In genomic region chr17:29211836-29212235, GRCm38 (mm10) we compare ENCODE assay signal across 23 mouse cellular contexts. TPM values are rescaled to one million over a fixed set of nuclear protein-coding genes. Genes with fewer than 3 reads are reported as not detected.
DNase-seq lines count a peak whose midpoint lies in the region; ATAC-seq and TF ChIP-seq lines count a peak whose summit lies in the region.
"Had no signal": no experiment of that assay in that cellular context is flagged by ENCODE, and none has a peak within 500 bp of the region (broad histone marks: within the 10 kb centered on the region; RNA-seq: fewer than 3 reads in every experiment).

No protein-coding gene starts in this region.

- 36% methylated on average over 7 of the region's 7 CpGs for WGBS in heart, embryonic 12.5 days
- WGBS in hindbrain, embryonic 10.5 days: 51% methylated on average over 7 of the region's 7 CpGs
- WGBS in hindbrain, embryonic 14.5 days: 48% methylated on average over 7 of the region's 7 CpGs
- 42% methylated on average over 7 of the region's 7 CpGs for WGBS in intestine, postnatal 0 days

- TF ChIP-seq POLR2A in ES-Bruce4 (IDR thresholded peaks at IDR 0.05; ENCODE audit: insufficient read depth, low read length): no peak

- peak overlapping the region; percentile 7 for H3K27ac ChIP-seq in heart, embryonic 12.5 days (ENCODE audit: poor library complexity, severe bottlenecking)
- peak overlapping the region; percentile 17; the same call in 1 of the 2 replicates for H3K27ac ChIP-seq in hindbrain, embryonic 10.5 days
- H3K27ac ChIP-seq in hindbrain, embryonic 14.5 days: no peak overlapping the region
- H3K27ac ChIP-seq in ES-Bruce4 (ENCODE audit: insufficient read depth, low read length): no peak overlapping the region
- no peak overlapping the region for H3K27ac ChIP-seq in intestine, postnatal 0 days (ENCODE audit: low read depth, low read length)
- H3K27ac ChIP-seq: embryonic facial prominence, embryonic 13.5 days; gastrocnemius, adult 2 months; liver, embryonic 15.5 days had no signal

- no peak for TF ChIP-seq CTCF in ES-Bruce4 (IDR thresholded peaks at IDR 0.05; ENCODE audit: low read depth, low read length)
- no peak for TF ChIP-seq CTCF in intestine, postnatal 0 days (IDR thresholded peaks at IDR 0.05; ENCODE audit: low read depth)

- H3K27me3 ChIP-seq in heart, embryonic 12.5 days (replicated peaks): 0 out of 2 replicates have a peak, but pooled peaks cover 10% of the 10 kb centered on the region
- H3K27me3 ChIP-seq in hindbrain, embryonic 10.5 days (ENCODE audit: insufficient read depth, poor library complexity, severe bottlenecking): peaks cover 28% of the 10 kb centered on the region
- H3K27me3 ChIP-seq in hindbrain, embryonic 14.5 days (ENCODE audit: control insufficient read depth, insufficient read depth, low read length): no peaks in the 10 kb centered on the region
- H3K27me3 ChIP-seq in ES-Bruce4 (ENCODE audit: control insufficient read depth, insufficient read depth, low read length, poor library complexity, severe bottlenecking): no peaks in the 10 kb centered on the region
- no peaks in the 10 kb centered on the region for H3K27me3 ChIP-seq in intestine, postnatal 0 days (replicated peaks; ENCODE audit: control insufficient read depth, insufficient read depth, low read length)

- no peak for DNase-seq in heart, postnatal 4 days
- DNase-seq in hindbrain, embryonic 10.5 days (ENCODE audit: low spot score): no peak
- no peak for DNase-seq in hindbrain, embryonic 14.5 days (ENCODE audit: low spot score)
- DNase-seq in layer of hippocampus, adult 11-12 months (ENCODE audit: low spot score): no peak
- DNase-seq: adrenal gland, postnatal 25 days; cerebellum, adult 8-10 months; cerebellum, postnatal 36 days; embryo, embryonic 11 days; gastrocnemius, adult 2 months; kidney, adult 8-10 months; kidney, postnatal 10 days; left cerebral cortex, postnatal 4 days; liver; lung, postnatal 4 days; right cerebral cortex, postnatal 14 days had no signal

- H3K9ac ChIP-seq in heart, embryonic 12.5 days: no peak overlapping the region
- H3K9ac ChIP-seq in hindbrain, embryonic 14.5 days: no peak overlapping the region
- H3K9ac ChIP-seq in ES-Bruce4 (ENCODE audit: low read depth, poor library complexity, severe bottlenecking): no peak overlapping the region
- H3K9ac ChIP-seq in intestine, postnatal 0 days (ENCODE audit: low read depth, low read length): no peak overlapping the region
- H3K9ac ChIP-seq: embryonic facial prominence, embryonic 13.5 days; liver, embryonic 15.5 days had no signal

- no peak for ATAC-seq in heart, embryonic 12.5 days (ENCODE audit: insufficient number of reproducible peaks, low FRiP score)
- no peak for ATAC-seq in hindbrain, embryonic 14.5 days (ENCODE audit: low FRiP score)
- no peak for ATAC-seq in intestine, postnatal 0 days
- ATAC-seq: CD4-positive, CD25-positive, alpha-beta regulatory T cell, adult 4 months; forebrain, embryonic 14.5 days had no signal

- no peak overlapping the region for H3K4me3 ChIP-seq in heart, embryonic 12.5 days
- H3K4me3 ChIP-seq in hindbrain, embryonic 10.5 days: no peak overlapping the region
- H3K4me3 ChIP-seq in hindbrain, embryonic 14.5 days (replicated peaks; ENCODE audit: low read length): no peak overlapping the region
- no peak overlapping the region for H3K4me3 ChIP-seq in ES-Bruce4 (ENCODE audit: low read depth, low read length)
- no peak overlapping the region for H3K4me3 ChIP-seq in intestine, postnatal 0 days (ENCODE audit: low read depth, low read length)
- H3K4me3 ChIP-seq: embryonic facial prominence, embryonic 13.5 days; erythroblast, embryonic 14.5 days; gastrocnemius, adult 2 months; liver, embryonic 15.5 days had no signal

- H3K4me2 ChIP-seq in heart, embryonic 12.5 days: peak overlapping the region; percentile 45
- H3K4me2 ChIP-seq in hindbrain, embryonic 14.5 days (replicated peaks): no peak overlapping the region
- H3K4me2 ChIP-seq in intestine, postnatal 0 days (replicated peaks; ENCODE audit: low read depth): peak overlapping the region; percentile 21; the same call in 1 of the 2 replicates
- H3K4me2 ChIP-seq: embryonic facial prominence, embryonic 13.5 days; liver, embryonic 15.5 days had no signal

- 0 out of 2 replicates have a peak, but pooled peaks have one; percentile 16 for TF ChIP-seq EP300 in ES-Bruce4 (IDR thresholded peaks at IDR 0.05; ENCODE audit: insufficient read depth, low read depth, low read length)

- peaks cover 26% of the 10 kb centered on the region for H3K4me1 ChIP-seq in heart, embryonic 12.5 days (replicated peaks)
- H3K4me1 ChIP-seq in hindbrain, embryonic 10.5 days (replicated peaks): peaks cover 55% of the 10 kb centered on the region
- H3K4me1 ChIP-seq in hindbrain, embryonic 14.5 days (replicated peaks; ENCODE audit: control insufficient read depth, insufficient read depth, low read length): peaks cover 23% of the 10 kb centered on the region
- H3K4me1 ChIP-seq in ES-Bruce4 (ENCODE audit: control insufficient read depth, insufficient read depth, low read length): no peaks in the 10 kb centered on the region
- H3K4me1 ChIP-seq in intestine, postnatal 0 days (replicated peaks; ENCODE audit: control insufficient read depth, insufficient read depth, low read length): 0 out of 2 replicates have a peak, but pooled peaks cover 3% of the 10 kb centered on the region
- H3K4me1 ChIP-seq: liver, embryonic 15.5 days had no signal

- H3K36me3 ChIP-seq in heart, embryonic 12.5 days: no peaks in the 10 kb centered on the region
- H3K36me3 ChIP-seq in hindbrain, embryonic 10.5 days: no peaks in the 10 kb centered on the region
- H3K36me3 ChIP-seq in hindbrain, embryonic 14.5 days (replicated peaks; ENCODE audit: control insufficient read depth, insufficient read depth): no peaks in the 10 kb centered on the region
- no peaks in the 10 kb centered on the region for H3K36me3 ChIP-seq in ES-Bruce4 (ENCODE audit: control insufficient read depth, insufficient read depth, low read length, poor library complexity, severe bottlenecking)
- no peaks in the 10 kb centered on the region; the same call in 1 of the 2 replicates for H3K36me3 ChIP-seq in intestine, postnatal 0 days (ENCODE audit: control insufficient read depth, insufficient read depth)
- H3K36me3 ChIP-seq: liver, embryonic 15.5 days had no signal

- no peaks in the 10 kb centered on the region for H3K9me3 ChIP-seq in heart, embryonic 12.5 days (replicated peaks)
- no peaks in the 10 kb centered on the region for H3K9me3 ChIP-seq in hindbrain, embryonic 10.5 days
- no peaks in the 10 kb centered on the region for H3K9me3 ChIP-seq in hindbrain, embryonic 14.5 days (ENCODE audit: control insufficient read depth, low read length)
- no peaks in the 10 kb centered on the region for H3K9me3 ChIP-seq in ES-Bruce4 (replicated peaks; ENCODE audit: control insufficient read depth, insufficient read depth, low read length, poor library complexity, severe bottlenecking)
- H3K9me3 ChIP-seq in intestine, postnatal 0 days (ENCODE audit: control insufficient read depth): no peaks in the 10 kb centered on the region
- H3K9me3 ChIP-seq: embryonic facial prominence, embryonic 13.5 days; liver, embryonic 15.5 days had no signal

RNA-seq across cellular contexts. Expression of gene Cpne5, which starts 26.1 kb away (rescaled TPM):
- polyA plus RNA-seq in heart, embryonic 12.5 days (2016; fragmentation: Nextera tagmentation; extraction: Ambion mirVana): 20.4 and 24.1 TPM in 2 replicates
- 1 to 10 TPM; 5.9 to 8.4 TPM for total RNA-seq in heart, postnatal 4 days (2021)
- polyA plus RNA-seq in hindbrain, embryonic 10.5 days (2016; fragmentation: Nextera tagmentation; extraction: Ambion mirVana): 3.0 and 5.6 TPM in 2 replicates
- polyA plus RNA-seq in hindbrain, embryonic 14.5 days (2014; fragmentation: Nextera tagmentation; extraction: Ambion mirVana): 38.1 and 42.8 TPM in 2 replicates
- 1.8 and 4.4 TPM in 2 replicates for polyA plus RNA-seq in ES-Bruce4 (2011; ENCODE audit: insufficient read depth, insufficient read length, low read depth, missing spikeins)
- 2.7 and 3.3 TPM in 2 replicates for polyA plus RNA-seq in intestine, postnatal 0 days (2015; fragmentation: Nextera tagmentation; extraction: Ambion mirVana)
- total RNA-seq: gastrocnemius, adult 2 months had no signal

RNA-seq across cellular contexts. Expression of gene Ppil1, which starts 52.1 kb away (rescaled TPM):
- 101 and 112 TPM in 2 replicates for polyA plus RNA-seq in heart, embryonic 12.5 days (2016; fragmentation: Nextera tagmentation; extraction: Ambion mirVana)
- total RNA-seq in heart, postnatal 4 days (2021): 10 to 100 TPM; 39.5 to 39.6 TPM
- polyA plus RNA-seq in hindbrain, embryonic 10.5 days (2016; fragmentation: Nextera tagmentation; extraction: Ambion mirVana): 173 and 211 TPM in 2 replicates
- polyA plus RNA-seq in hindbrain, embryonic 14.5 days (2014; fragmentation: Nextera tagmentation; extraction: Ambion mirVana): 101 TPM in 2 replicates
- polyA plus RNA-seq in ES-Bruce4 (2011; ENCODE audit: insufficient read depth, insufficient read length, low read depth, missing spikeins): 92.7 and 101 TPM in 2 replicates
- 53.7 and 59.1 TPM in 2 replicates for polyA plus RNA-seq in intestine, postnatal 0 days (2015; fragmentation: Nextera tagmentation; extraction: Ambion mirVana)

RNA-seq across cellular contexts. Expression of gene BC004004, which starts 56.8 kb away (rescaled TPM):
- 80.0 and 87.6 TPM in 2 replicates for polyA plus RNA-seq in heart, embryonic 12.5 days (2016; fragmentation: Nextera tagmentation; extraction: Ambion mirVana)
- total RNA-seq in heart, postnatal 4 days (2021): 100 to 1,000 TPM; 158 to 161 TPM
- 58.7 and 68.6 TPM in 2 replicates for polyA plus RNA-seq in hindbrain, embryonic 10.5 days (2016; fragmentation: Nextera tagmentation; extraction: Ambion mirVana)
- polyA plus RNA-seq in hindbrain, embryonic 14.5 days (2014; fragmentation: Nextera tagmentation; extraction: Ambion mirVana): 126 and 131 TPM in 2 replicates
- polyA plus RNA-seq in ES-Bruce4 (2011; ENCODE audit: insufficient read depth, insufficient read length, low read depth, missing spikeins): 39.5 and 54.0 TPM in 2 replicates
- polyA plus RNA-seq in intestine, postnatal 0 days (2015; fragmentation: Nextera tagmentation; extraction: Ambion mirVana): 111 and 116 TPM in 2 replicates

Comparison
In these comparisons a context has a peak if more than half of its experiments do, and no peak if none do; other contexts are left out.
1. H3K27ac ChIP-seq: peak in heart, embryonic 12.5 days (single experiment) and hindbrain, embryonic 10.5 days (single experiment); none in hindbrain, embryonic 14.5 days (single experiment), ES-Bruce4 (single experiment) and intestine, postnatal 0 days (single experiment).